Mouse (Mus musculus): ENCODE data around the gene Btbd35f3. TPM values are rescaled to one million over a fixed set of nuclear protein-coding genes. Genes with fewer than 3 reads are reported as not detected.
"Not testable (repeated sequence)": the region's sequence is repeated elsewhere in the genome, so short reads cannot be mapped to it uniquely, and the experiment has no call there.

Btbd35f3 gene
- not detected in 2 replicates for polyA plus RNA-seq (2011; ENCODE audit: insufficient read length, low read depth, missing spikeins)

- H3K27ac ChIP-seq (ENCODE audit: insufficient read depth, low read length); H3K4me3 ChIP-seq (ENCODE audit: insufficient read depth, low read length); H3K4me1 ChIP-seq (ENCODE audit: control insufficient read depth, insufficient read depth, low read length): not testable (repeated sequence)
Observed at GRCm38 (mm10) chrX:4037374-4037773, at the start of gene Btbd35f3. Gene Btbd35f3 (plus strand): TSS chrX:4037674.

Other genes starting within 250 kb of the Btbd35f3 start
- gene Btbd35f16, start 80.7 kb upstream of the Btbd35f3 start, polyA plus RNA-seq (2011; ENCODE audit: insufficient read length, low read depth, missing spikeins): not detected in 2 replicates
- not detected in 2 replicates for gene Btbd35f28, start 158.9 kb downstream of the Btbd35f3 start, polyA plus RNA-seq (2011; ENCODE audit: insufficient read length, low read depth, missing spikeins)